Mouse (Mus musculus): ENCODE data around the gene Grk5.
"Not testable (repeated sequence)": the region's sequence is repeated elsewhere in the genome, so short reads cannot be mapped to it uniquely, and the experiment has no call there.

The Grk5 gene

DNA sequence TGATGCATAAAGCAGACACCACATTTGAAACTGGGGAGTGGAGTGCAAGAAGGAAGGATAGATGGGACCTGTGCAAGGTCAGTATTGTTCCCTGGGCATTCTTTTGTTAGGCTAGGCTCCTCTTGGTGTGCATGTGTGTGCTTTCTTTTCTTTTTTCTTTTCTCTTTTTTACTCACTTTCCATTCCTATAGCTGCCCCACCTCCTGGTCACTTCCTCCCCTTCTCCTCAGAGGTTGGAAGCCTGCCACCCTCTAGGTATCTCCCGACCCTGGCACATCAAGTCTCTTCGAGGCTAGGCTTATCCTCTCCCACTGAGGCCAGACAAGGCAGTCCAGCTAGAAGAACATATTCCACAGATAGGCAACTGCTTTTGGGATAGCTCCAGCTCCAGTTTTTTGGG, 22.1 kb downstream of the Grk5 start:
- DNase-seq (ENCODE audit: low spot score in 2 of 2), result no peak

DNA sequence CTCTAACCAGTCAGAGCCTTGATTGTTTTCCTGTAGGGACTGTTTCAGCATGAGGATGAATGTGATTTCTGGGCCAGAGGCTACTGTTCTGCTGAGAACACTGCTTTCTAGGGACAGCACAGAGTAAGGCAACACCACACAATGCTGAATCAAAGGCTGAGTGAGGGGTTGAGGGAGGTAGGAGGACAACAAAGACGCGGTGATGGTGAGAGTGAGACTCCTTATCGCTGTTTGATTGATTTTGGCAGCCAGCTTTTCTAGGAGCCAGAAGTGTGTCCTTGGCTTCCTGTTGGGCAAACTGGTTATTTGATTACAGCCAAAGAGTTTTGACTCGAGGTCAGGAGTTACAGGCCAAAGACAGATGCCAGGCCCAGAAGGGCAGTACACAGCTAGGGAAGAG, 25.7 kb downstream of the Grk5 start:
- no peak for DNase-seq (ENCODE audit: low spot score in 2 of 2)

DNA sequence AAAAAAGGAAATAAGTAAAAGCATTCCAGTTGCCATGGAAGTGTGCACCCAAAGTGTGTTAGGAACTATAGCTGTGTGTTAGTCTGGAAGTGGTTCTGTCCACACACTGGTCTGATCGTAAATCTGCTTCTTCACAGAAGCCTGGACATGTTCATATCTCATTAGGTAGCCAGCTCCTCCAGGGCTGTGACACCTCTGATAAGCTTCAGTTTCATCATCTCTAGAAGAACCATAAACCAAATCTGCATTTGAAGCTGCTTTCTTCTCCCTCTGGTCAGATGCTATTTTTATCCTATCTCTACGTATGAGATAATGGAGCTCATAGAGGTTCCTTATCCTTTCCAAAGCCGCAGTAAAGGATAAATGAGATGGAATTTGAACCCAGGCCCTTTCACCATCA, 26.3 kb downstream of the Grk5 start:
- DNase-seq (ENCODE audit: low spot score in 2 of 2), result no peak

DNA sequence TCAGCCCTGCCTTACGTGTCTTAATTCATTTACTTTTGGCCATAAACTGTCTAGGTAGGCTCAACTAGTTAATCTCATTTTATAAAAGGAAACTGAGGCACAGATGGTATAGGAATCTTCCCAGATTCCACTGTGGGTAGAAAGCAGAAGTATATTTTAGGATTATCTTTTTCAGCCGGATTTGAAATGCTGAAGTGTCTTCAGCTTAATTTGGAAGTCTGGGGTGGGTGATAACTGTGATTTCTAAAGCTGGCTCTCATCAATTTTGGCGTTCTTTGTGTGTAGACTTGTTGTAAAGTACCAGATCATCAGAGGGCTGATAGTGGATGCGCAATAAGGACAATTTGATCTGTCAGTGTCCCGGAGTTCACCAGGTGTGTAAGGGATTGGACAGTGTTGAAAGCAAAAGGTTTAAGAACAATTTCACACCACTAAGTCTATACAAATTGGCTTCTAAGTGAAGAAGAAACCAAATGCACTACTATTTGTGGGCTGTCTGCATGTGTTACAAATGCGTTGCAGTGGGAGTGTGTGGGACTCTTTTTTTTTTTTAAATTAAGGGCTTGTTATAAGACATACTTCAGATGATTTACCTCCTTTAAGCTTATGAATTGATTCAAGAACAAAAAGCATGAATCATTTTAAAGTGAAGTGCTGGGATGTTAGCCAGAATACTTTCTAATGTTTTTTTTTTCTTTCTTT, 27.5 kb downstream of the Grk5 start:
- no peak for DNase-seq (ENCODE audit: low spot score in 2 of 2)

DNA sequence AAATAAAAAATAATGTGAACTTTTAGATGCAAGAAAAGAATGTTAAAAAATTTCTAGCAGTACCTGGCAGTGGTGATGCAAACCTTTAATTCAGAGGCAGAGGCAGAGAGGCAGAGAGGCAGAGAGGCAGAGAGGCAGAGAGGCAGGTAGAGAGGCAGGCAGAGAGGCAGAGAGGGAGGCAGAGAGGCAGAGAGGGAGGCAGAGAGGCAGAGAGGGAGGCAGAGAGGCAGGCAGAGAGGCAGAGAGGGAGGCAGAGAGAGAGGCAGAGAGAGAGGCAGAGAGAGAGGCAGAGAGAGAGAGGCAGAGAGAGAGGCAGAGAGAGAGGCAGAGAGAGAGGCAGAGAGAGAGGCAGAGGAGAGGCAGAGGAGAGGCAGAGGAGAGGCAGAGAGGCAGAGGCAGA, 35.0 kb downstream of the Grk5 start:
- DNase-seq (ENCODE audit: low spot score in 2 of 2), result not testable (repeated sequence)

DNA sequence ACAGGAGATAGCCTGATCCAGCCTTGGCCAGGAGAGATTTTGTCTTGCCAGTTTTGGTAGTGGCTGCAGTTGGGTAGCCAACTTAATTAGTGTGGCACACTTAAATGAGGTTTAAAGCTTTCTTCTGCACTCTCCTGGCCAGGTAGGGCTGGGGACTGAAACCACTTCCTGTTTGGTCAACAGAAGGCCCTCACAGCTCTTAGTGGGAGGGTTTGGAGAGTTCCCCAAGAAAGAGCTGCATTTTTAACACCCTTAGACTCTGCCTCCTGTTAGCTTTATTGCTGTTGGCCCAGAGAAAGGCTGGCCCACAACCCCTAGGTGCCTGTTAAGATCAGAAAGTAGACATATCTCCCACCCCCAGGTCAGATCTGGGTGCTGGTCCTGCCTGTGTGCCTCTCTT, 45.5 kb downstream of the Grk5 start:
- no peak for DNase-seq (ENCODE audit: low spot score in 2 of 2)

DNA sequence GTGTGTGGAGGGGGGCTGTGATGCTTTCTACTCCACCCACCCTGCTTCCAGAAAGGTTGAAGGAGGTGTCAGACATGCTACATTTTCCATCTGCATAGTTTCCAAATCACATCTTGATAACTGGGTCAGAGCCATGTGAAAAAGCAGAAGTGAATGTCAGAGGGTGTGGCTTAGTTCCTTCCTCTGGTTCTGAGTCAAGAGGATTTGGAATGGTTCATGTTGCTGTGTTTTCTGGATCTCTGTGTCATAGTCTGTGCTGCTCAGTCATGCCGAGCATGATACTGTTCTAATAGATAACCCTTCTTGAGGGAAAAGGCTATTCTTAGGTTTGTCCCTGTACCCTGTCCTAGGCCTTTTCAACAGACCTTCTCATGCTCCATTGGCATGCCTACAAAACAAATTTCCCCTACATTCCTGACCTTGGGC, 50.4 kb downstream of the Grk5 start:
- peak in 1 of 2 experiments; percentile 26 for DNase-seq (ENCODE audit: low spot score in 2 of 2)

DNA sequence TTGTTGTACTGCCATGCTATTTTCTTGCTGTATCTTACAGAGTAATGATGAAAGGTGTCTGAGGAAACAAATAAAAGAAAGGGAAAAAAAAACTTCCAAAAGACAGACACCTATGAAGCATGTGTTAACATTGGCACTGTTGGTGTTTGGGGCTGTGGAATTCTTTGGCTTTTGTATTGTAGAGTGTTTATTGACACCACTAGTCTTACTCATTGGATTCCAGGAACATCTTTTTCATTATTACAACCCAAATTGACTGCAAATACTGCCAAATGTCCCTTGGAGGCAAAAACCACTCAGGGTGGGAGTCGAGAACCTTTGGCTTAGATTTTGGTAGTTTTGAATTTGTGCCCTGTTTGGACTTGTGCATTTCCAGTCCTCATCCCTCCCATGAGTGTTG, 51.3 kb downstream of the Grk5 start:
- no peak for DNase-seq (ENCODE audit: low spot score in 2 of 2)

DNA sequence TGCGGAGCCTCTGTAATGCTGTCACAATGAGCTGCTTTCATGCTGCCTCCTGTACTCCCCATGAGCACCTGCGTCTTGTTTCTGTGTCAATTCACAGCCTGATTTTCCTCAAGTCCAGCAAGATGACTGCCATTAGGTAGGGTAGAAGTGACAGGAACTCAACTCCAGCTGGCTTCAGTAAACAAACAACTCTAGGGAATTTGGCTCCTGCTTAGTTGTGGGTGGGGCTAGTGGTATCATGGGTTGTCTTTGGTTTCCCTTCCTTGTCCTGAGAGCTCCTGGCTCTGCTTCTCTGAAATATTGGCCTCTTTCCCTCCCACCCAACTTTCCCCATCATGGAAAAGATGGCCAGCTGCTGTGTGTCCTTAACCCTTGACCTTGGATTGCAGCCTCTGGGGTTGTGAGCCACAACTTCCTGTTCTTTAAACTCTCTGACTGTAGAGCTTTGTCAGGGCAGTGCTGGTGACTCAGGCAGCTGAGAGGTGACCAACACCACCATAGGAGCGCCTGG, 56.3 kb downstream of the Grk5 start:
- peak; percentile 41 to 66 for DNase-seq (ENCODE audit: low spot score in 2 of 2)

DNA sequence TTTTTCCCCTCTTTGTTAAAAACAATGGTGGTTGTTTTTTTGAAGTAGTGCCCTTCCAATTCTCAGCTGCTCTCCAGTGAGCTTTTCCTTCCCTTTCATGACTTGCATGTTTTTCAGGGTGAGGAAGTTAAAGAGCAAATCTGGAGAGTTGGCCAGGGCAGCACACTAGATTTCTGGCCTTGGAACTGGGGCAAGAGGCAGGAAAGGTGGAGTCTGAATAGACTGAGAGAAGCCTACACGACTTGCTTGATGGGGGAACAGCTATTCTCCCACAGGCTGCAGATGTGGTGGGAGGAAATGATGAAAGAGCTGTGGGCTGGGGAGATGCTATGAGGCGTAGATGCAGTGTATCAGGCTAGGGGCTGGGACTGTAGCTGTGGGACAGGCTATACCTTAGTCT, 57.1 kb downstream of the Grk5 start:
- DNase-seq (ENCODE audit: low spot score in 2 of 2), result peak in 1 of 2 experiments; percentile 58

DNA sequence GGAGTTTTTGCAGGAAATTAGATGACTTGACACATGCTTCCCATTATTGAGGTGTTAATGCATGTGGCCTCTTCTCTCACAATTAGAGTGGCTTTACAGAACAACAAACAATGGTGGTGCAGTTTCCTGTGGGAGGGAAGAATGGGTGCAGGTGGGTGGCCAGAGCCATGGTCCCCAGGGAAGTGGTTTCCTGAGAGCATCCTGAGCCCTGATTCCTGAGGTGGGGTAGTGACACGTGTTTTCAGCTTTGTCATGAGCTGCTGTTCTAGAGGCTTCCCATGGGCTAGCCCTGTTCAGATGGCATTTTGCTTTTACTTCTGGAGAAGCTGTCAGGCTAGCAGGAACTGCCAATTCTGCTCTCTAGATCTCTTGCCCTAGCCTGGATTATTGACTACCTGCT, 59.4 kb downstream of the Grk5 start:
- DNase-seq (ENCODE audit: low spot score in 2 of 2), result no peak

DNA sequence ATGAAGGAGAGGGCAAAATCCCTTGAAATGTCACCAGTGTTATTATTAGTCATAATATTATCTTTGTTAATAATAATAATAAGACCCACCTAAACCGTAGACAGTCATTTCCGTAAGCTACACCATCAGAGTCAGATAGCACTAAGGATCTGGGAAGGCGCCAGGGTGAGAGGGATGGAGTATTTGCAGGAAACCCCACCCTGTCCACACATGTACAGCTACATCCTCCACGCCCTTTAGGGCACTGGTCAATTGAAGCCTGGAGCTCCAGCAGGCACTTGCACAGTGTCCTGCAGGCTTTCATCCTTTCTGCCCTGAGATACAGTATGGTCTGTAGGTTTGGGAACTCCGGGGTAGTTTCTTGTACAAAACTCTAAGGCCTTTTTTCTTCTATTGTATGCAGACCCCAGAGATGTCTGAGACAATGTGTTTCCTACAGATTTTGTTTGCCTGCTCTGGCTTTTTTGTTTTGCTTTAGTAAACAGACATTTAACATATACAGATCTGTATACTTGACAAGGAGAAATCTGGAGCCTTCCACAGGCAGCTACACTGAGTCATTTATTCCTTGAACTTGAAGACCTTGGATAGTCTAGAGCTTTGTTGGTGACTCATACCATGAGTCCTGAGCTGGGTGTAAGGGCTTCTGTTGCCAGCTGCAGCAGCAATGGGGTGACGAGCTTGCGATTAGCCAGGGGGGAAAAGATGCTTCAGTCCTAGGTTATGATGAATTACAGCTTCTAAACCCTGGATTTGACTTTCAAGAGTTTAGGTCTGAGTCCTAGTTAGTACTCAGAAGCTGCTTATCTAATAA, 60.7 kb downstream of the Grk5 start:
- no peak for DNase-seq (ENCODE audit: low spot score in 2 of 2)

DNA sequence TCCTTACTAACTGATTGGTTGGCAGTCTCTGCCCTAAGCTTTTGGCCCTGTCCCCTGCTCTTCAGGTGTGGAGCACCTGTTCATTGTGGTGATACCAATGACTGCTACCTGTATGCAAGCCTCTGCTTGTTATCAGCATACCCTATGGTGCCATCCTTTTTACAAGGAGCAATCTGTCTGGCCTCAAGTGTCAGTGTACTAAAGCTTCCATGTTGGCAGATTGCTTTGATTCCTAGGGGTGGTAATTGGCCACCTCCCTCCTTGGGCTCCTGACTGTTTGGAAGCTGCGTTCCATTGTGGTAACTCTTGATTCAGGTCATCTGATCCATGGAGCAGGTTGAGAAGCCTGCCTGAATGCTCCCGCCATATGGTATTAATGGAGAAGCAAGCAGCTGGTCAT, 65.6 kb downstream of the Grk5 start:
- no peak for DNase-seq (ENCODE audit: low spot score in 2 of 2)

DNA sequence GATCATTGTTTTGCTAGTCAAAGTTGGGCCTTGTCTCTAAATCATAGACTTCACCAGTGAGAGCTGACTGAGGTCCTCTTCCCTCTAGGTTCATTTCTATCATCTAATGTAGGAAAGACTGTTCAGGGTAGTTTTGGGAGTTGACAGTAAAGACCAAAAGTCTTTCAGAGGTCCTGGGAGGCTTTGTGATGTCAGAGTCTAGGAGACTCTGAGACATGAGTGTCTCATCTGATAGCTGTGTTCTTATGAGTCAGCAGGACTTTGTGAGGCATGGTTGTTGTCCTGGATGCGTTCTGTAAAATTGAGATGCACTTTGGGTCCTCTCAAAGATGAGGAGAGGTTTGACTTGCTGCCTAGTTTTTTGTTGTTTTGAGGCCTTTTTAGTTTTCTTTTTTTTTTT, 66.2 kb downstream of the Grk5 start:
- no peak for DNase-seq (ENCODE audit: low spot score in 2 of 2)

DNA sequence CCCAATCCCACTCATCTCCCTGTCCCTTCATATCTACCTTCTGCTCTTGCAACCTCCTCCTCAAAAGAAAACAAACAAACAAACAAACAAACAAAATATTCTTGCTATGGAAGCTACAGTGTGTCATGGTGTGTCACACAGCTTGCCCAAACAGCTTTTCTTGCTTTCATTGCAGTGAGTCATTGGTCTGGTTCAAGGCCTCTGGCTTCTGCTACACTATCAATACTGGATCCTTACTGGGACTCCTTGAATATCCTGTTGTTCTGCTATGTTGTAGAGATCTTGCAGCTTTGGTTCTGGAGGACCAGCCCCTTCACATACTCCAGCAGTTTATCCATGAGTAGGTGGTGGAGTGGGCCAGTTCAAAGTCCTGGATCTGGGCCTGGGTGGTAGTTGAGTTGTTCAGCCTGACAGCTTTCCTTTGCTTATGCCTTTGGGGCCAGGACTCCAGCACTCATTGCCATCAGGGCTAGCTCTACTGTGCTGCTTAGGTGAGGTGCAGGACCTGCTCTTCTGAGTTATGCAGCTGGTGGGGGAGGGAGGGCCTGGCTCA, 66.7 kb downstream of the Grk5 start:
- DNase-seq (ENCODE audit: low spot score in 2 of 2), result no peak

DNA sequence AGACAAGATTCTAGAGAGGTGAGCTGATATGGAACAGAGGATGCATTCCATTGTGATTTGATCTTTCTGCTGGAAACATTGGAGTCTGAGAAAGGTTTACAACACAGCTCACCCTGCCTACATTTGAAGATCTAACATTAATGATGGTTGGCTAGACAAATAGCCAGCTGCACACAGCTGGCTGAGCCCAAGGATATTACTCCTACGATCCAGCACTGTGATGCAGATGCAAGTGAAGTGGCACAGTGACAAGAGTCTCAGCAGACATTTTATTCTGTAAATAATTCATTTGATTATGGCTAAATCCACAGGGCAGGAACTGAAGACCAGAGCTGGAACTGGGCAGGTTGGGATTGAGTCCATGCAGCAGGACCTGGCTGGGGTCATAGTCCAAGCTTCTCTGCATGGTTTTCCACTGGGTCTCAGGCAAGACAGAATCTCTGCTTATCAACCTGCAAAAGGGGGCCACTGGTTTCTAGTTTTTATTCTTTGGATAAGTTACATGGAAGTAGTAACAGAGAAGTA, 70.2 kb downstream of the Grk5 start:
- no peak for DNase-seq (ENCODE audit: low spot score in 2 of 2)

DNA sequence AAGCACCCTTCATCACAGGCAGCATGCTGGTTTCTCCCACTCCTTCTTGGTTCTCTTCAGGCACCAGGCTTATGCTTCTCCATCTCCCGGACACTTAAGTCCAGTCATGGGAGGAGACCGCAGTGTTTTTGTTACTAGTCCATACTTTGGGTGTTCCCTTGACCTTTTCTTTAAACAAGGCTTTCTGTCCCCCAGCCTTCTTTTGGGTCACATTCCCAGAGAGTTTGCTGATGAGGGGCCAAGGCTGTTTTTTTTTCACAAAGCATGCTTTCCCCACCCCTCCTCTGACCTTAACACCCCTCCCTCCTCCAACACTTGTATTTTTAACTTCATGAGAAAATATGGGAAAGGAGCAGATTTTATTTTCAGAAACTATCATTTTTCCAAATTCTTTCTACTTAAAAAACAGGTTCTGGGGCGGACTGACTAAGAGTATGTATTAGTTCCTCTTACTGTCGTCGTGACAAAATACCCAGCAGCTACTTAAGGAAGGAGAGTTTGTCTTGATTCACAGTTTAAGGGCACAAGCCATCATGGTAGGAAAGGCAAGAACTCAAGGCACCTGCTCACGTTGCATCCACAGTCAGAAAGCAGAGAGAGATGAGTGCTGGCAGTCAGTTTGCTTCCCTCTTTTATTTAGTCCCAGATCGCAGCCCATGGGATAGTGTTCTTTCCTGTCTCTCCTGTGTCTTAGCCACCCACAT, 73.0 kb downstream of the Grk5 start:
- DNase-seq (ENCODE audit: low spot score in 2 of 2), result no peak

DNA sequence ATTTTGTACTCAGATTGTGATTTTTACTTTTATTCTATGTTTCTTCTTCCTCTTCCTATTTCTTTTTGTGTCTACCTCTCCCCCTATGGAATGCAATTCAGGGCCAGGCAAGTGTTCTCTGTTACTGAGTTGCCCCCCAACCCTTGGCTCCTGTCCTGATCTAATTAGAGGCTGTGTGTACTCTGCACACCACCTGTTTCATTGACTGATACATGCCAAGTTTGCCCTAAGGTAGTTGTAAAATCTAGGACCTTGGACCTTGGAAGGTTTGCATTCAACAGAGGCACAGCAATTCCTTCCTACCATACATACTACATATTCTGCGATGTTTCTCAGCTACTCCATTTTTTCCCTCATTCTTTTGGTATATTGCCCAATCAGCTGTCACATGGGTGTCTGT, 78.4 kb downstream of the Grk5 start:
- no peak for DNase-seq (ENCODE audit: low spot score in 2 of 2)

DNA sequence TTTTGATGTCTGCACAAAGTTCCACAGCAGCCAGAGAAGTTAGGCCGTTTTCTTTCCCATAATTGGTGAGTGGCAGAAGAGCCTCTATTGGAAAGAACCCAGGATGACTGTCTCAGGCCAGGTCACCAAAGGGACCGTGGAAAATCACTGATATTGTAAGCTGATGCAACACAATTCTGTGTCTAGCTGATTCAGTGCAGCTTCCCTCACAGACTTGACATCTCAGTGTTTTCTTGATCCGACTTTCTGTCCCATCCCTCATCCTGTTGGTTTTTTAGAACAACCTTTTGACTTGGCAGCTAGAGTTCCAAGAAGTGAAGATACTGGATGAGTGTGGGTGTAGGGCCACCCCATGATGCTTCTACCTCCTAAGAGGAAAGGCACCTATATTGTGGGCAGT, 80.9 kb downstream of the Grk5 start:
- no peak for DNase-seq (ENCODE audit: low spot score in 2 of 2)

DNA sequence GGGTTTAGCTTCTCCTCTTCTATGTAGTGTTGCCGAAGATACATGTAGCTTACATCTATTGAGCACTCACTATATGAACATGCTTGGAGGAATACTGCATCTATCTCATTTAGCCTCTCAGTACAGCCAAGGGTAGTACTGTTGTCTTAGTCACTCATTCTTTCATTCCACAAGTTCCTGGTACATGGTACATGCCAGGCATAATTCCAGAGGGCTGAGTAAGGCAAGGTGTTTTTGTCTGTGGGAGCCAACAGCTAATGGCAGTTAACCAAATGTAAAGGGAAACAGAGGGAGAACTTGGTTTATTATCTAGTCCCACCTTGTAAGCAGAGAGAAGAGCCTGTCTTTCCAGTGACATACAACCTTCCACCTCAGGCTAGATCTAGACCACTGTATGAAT, 82.0 kb downstream of the Grk5 start:
- no peak for DNase-seq (ENCODE audit: low spot score in 2 of 2)

DNA sequence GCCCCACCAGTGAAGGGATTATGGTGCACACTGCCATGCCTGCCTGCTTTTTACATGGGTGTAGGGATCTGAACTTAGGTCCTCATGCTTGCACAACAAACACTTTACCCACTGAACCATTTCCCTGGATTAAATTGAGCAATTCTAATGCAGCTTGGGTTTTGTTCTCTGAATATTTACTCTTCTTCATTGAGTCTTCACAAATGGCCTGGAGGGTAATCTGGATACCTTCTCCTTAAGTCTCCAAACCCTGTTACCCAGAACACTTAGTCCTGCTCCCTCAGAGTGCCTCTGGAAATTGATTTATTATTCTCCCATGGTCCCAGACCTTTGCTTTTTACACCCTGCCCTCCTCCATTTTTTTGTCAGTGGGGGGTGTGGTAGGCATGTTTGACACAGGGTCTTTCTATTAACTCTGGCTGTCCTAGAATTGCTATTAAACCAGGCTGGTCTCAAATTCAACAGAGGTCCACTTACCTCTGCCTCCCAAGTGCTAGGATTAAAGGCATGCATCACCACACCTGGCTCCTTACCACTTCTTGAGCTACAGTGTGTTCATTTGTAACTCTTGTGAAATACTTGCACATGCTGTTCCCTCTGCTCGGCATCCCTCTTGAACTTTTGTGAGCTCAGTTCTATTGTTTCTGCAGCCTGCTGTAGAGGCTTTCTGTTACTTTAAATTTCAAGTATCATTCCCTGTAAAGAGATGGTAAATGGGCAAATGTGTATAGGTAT, 82.9 kb downstream of the Grk5 start:
- DNase-seq (ENCODE audit: low spot score in 2 of 2), result no peak

Data from urinary bladder, postnatal 36 days (tissue).